ENCODE assay signal across 19 mouse cellular contexts in genomic region chr3:154472426-154472825, GRCm38 (mm10).
DNase-seq lines count a peak whose midpoint lies in the region; ATAC-seq and TF ChIP-seq lines count a peak whose summit lies in the region.
"Had no signal": no experiment of that assay in that cellular context is flagged by ENCODE, and none has a peak within 500 bp of the region (broad histone marks: within the 10 kb centered on the region; RNA-seq: fewer than 3 reads in every experiment).

No protein-coding gene starts in this region.

- ATAC-seq in hindbrain, embryonic 11.5 days (ENCODE audit: low FRiP score): no peak
- ATAC-seq in hindbrain, embryonic 14.5 days (ENCODE audit: low FRiP score): no peak
- no peak for ATAC-seq in midbrain, embryonic 14.5 days (ENCODE audit: low FRiP score, low TSS enrichment)
- ATAC-seq in midbrain, embryonic 16.5 days: no peak
- ATAC-seq: forebrain, embryonic 13.5 days; forebrain, postnatal 0 days had no signal

- H3K4me2 ChIP-seq in hindbrain, embryonic 11.5 days (replicated peaks; ENCODE audit: low read depth, low read length): no peak overlapping the region
- H3K4me2 ChIP-seq in hindbrain, embryonic 14.5 days (replicated peaks): no peak overlapping the region
- no peak overlapping the region for H3K4me2 ChIP-seq in midbrain, embryonic 14.5 days (ENCODE audit: low read length)
- H3K4me2 ChIP-seq in midbrain, embryonic 16.5 days (ENCODE audit: low read length): no peak overlapping the region
- H3K4me2 ChIP-seq: forebrain, embryonic 13.5 days; heart, embryonic 13.5 days; hindbrain, embryonic 15.5 days had no signal

- H3K4me1 ChIP-seq in hindbrain, embryonic 11.5 days (replicated peaks; ENCODE audit: control insufficient read depth, insufficient read depth, low read length): no peaks in the 10 kb centered on the region
- H3K4me1 ChIP-seq in hindbrain, embryonic 14.5 days (replicated peaks; ENCODE audit: control insufficient read depth, insufficient read depth, low read length): peaks cover 7% of the 10 kb centered on the region; the same call in 1 of the 2 replicates
- peaks cover 8% of the 10 kb centered on the region for H3K4me1 ChIP-seq in midbrain, embryonic 14.5 days (ENCODE audit: control insufficient read depth, insufficient read depth, low read length)
- peaks cover 9% of the 10 kb centered on the region for H3K4me1 ChIP-seq in midbrain, embryonic 16.5 days (ENCODE audit: control insufficient read depth, insufficient read depth, low read length)

- no peak overlapping the region for H3K9ac ChIP-seq in hindbrain, embryonic 11.5 days (ENCODE audit: low read depth, low read length)
- no peak overlapping the region for H3K9ac ChIP-seq in hindbrain, embryonic 14.5 days
- H3K9ac ChIP-seq in midbrain, embryonic 14.5 days (replicated peaks; ENCODE audit: low read length): no peak overlapping the region
- H3K9ac ChIP-seq in midbrain, embryonic 16.5 days (ENCODE audit: low read depth, low read length): no peak overlapping the region
- H3K9ac ChIP-seq: forebrain, embryonic 13.5 days; forebrain, postnatal 0 days; heart, embryonic 13.5 days; hindbrain, embryonic 15.5 days had no signal

- H3K27ac ChIP-seq in hindbrain, embryonic 11.5 days (ENCODE audit: low read depth, low read length): no peak overlapping the region
- H3K27ac ChIP-seq in hindbrain, embryonic 14.5 days: no peak overlapping the region
- no peak overlapping the region for H3K27ac ChIP-seq in midbrain, embryonic 14.5 days (replicated peaks; ENCODE audit: low read depth, low read length)
- H3K27ac ChIP-seq in midbrain, embryonic 16.5 days (ENCODE audit: low read length): no peak overlapping the region
- no peak overlapping the region for H3K27ac ChIP-seq in layer of hippocampus, adult 2 months
- H3K27ac ChIP-seq: embryonic facial prominence, embryonic 10.5 days; forebrain, embryonic 13.5 days; heart, embryonic 13.5 days; hindbrain, embryonic 15.5 days had no signal

- no peak overlapping the region for H3K4me3 ChIP-seq in hindbrain, embryonic 11.5 days (ENCODE audit: low read depth, low read length)
- H3K4me3 ChIP-seq in hindbrain, embryonic 14.5 days (replicated peaks; ENCODE audit: low read length): no peak overlapping the region
- no peak overlapping the region for H3K4me3 ChIP-seq in midbrain, embryonic 14.5 days (replicated peaks; ENCODE audit: low read depth, low read length)
- H3K4me3 ChIP-seq in midbrain, embryonic 16.5 days (ENCODE audit: low read depth, low read length): no peak overlapping the region
- H3K4me3 ChIP-seq in layer of hippocampus, adult 2 months: no peak overlapping the region
- H3K4me3 ChIP-seq: embryonic facial prominence, embryonic 10.5 days; forebrain, embryonic 13.5 days; heart, embryonic 13.5 days; hindbrain, embryonic 15.5 days had no signal

- TF ChIP-seq CTCF in layer of hippocampus, adult 2 months (conservative IDR thresholded peaks at IDR 0.05): no peak

- H3K9me3 ChIP-seq in hindbrain, embryonic 11.5 days (ENCODE audit: control insufficient read depth, low read length): no peaks in the 10 kb centered on the region
- H3K9me3 ChIP-seq in hindbrain, embryonic 14.5 days (ENCODE audit: control insufficient read depth, low read length): no peaks in the 10 kb centered on the region
- H3K9me3 ChIP-seq in midbrain, embryonic 14.5 days (ENCODE audit: control insufficient read depth, low read length): no peaks in the 10 kb centered on the region
- no peaks in the 10 kb centered on the region for H3K9me3 ChIP-seq in midbrain, embryonic 16.5 days (replicated peaks; ENCODE audit: control insufficient read depth, low read length, poor library complexity, severe bottlenecking)
- H3K9me3 ChIP-seq: embryonic facial prominence, embryonic 10.5 days; forebrain, embryonic 13.5 days; heart, embryonic 13.5 days; hindbrain, embryonic 15.5 days had no signal

- peak; percentile 14 for DNase-seq in hindbrain, embryonic 11.5 days (ENCODE audit: low spot score)
- no peak for DNase-seq in hindbrain, embryonic 14.5 days (ENCODE audit: low spot score)
- DNase-seq in midbrain, embryonic 14.5 days: peak; percentile 14
- DNase-seq in ZHBTc4 (ENCODE audit: low read depth, low spot score): peak; percentile 62
- no peak for DNase-seq in layer of hippocampus, adult 2 months (ENCODE audit: low spot score in 2 of 2)
- DNase-seq: adrenal gland, postnatal 10 days; cerebellum, adult 11 months; cerebellum, adult 9-10 months; cerebellum, postnatal 25 days; forebrain, postnatal 0 days; gastrocnemius, postnatal 36 days; heart, adult 11 months; heart, postnatal 36 days had no signal

- no peaks in the 10 kb centered on the region for H3K36me3 ChIP-seq in hindbrain, embryonic 11.5 days (ENCODE audit: control insufficient read depth, insufficient read depth, low read length)
- H3K36me3 ChIP-seq in hindbrain, embryonic 14.5 days (replicated peaks; ENCODE audit: control insufficient read depth, insufficient read depth): no peaks in the 10 kb centered on the region
- H3K36me3 ChIP-seq in midbrain, embryonic 14.5 days (ENCODE audit: control insufficient read depth, insufficient read depth, low read length): no peaks in the 10 kb centered on the region
- H3K36me3 ChIP-seq in midbrain, embryonic 16.5 days (ENCODE audit: control insufficient read depth, insufficient read depth, low read length): no peaks in the 10 kb centered on the region
- H3K36me3 ChIP-seq: embryonic facial prominence, embryonic 10.5 days; heart, embryonic 13.5 days; hindbrain, embryonic 15.5 days had no signal

- 77% methylated on average over 2 of the region's 2 CpGs for WGBS in hindbrain, embryonic 11.5 days
- 91% methylated on average over 2 of the region's 2 CpGs for WGBS in hindbrain, embryonic 14.5 days
- WGBS in midbrain, embryonic 14.5 days: 90% methylated on average over 2 of the region's 2 CpGs
- WGBS in midbrain, embryonic 16.5 days: 83% methylated on average over 2 of the region's 2 CpGs

- H3K27me3 ChIP-seq in hindbrain, embryonic 11.5 days (ENCODE audit: control insufficient read depth, insufficient read depth, low read length): no peaks in the 10 kb centered on the region
- H3K27me3 ChIP-seq in hindbrain, embryonic 14.5 days (ENCODE audit: control insufficient read depth, insufficient read depth, low read length): no peaks in the 10 kb centered on the region
- no peaks in the 10 kb centered on the region for H3K27me3 ChIP-seq in midbrain, embryonic 14.5 days (ENCODE audit: control insufficient read depth, insufficient read depth, low read length)
- peaks cover 2% of the 10 kb centered on the region; the same call in 1 of the 2 replicates for H3K27me3 ChIP-seq in midbrain, embryonic 16.5 days (ENCODE audit: control insufficient read depth, insufficient read depth, low read depth, low read length)
- H3K27me3 ChIP-seq: CH12.LX; hindbrain, embryonic 15.5 days had no signal

Comparison
In these comparisons a context has a peak if more than half of its experiments do, and no peak if none do; other contexts are left out.
1. DNase-seq: peak in hindbrain, embryonic 11.5 days (single experiment), midbrain, embryonic 14.5 days (single experiment) and ZHBTc4 (single experiment); none in hindbrain, embryonic 14.5 days (single experiment) and layer of hippocampus, adult 2 months (0 of 2).